In genomic region chr9:121374076-121374863, GRCm38 (mm10) we compare ENCODE assay signal across 8 mouse cellular contexts.
DNase-seq lines count a peak whose midpoint lies in the region; ATAC-seq and TF ChIP-seq lines count a peak whose summit lies in the region.

No protein-coding gene starts in this region.

- H3K4me2 ChIP-seq in heart, embryonic 12.5 days: no peak overlapping the region
- H3K4me2 ChIP-seq in midbrain, embryonic 12.5 days (replicated peaks): no peak overlapping the region
- no peak overlapping the region for H3K4me2 ChIP-seq in stomach, embryonic 16.5 days (ENCODE audit: low read depth, low read length)

- H3K27ac ChIP-seq in ES-E14 (ENCODE audit: insufficient read depth, low read depth, low read length, poor library complexity, severe bottlenecking): no peak overlapping the region
- no peak overlapping the region for H3K27ac ChIP-seq in heart, embryonic 12.5 days (ENCODE audit: poor library complexity, severe bottlenecking)
- peak overlapping the region; percentile 94 for H3K27ac ChIP-seq in midbrain, embryonic 12.5 days (replicated peaks)
- peak overlapping the region; percentile 57 for H3K27ac ChIP-seq in stomach, embryonic 16.5 days (ENCODE audit: low read length)

- H3K9ac ChIP-seq in ES-E14 (ENCODE audit: insufficient read depth, low read depth, low read length, poor library complexity, severe bottlenecking): no peak overlapping the region
- peak overlapping the region; percentile 3; the same call in 1 of the 2 replicates for H3K9ac ChIP-seq in heart, embryonic 12.5 days
- no peak overlapping the region for H3K9ac ChIP-seq in midbrain, embryonic 12.5 days (replicated peaks)
- H3K9ac ChIP-seq in stomach, embryonic 16.5 days (ENCODE audit: low read length): peak overlapping the region; percentile 30; the same call in 1 of the 2 replicates

- H3K4me3 ChIP-seq in ES-E14 (ENCODE audit: insufficient read depth in 1 of 2, low read depth in 1 of 2, low read length in 2 of 2, poor library complexity in 1 of 2, severe bottlenecking in 1 of 2): no peak overlapping the region
- no peak overlapping the region for H3K4me3 ChIP-seq in heart, embryonic 12.5 days
- no peak overlapping the region for H3K4me3 ChIP-seq in midbrain, embryonic 12.5 days
- no peak overlapping the region for H3K4me3 ChIP-seq in stomach, embryonic 16.5 days (replicated peaks; ENCODE audit: low read length)

- ATAC-seq in common myeloid progenitor, adult 5-6 weeks (replicated peaks; ENCODE audit: low read depth, poor library complexity, severe bottlenecking): peak; percentile 75
- no peak for ATAC-seq in heart, embryonic 12.5 days (ENCODE audit: insufficient number of reproducible peaks, low FRiP score)
- peak; percentile 7; the same call in 1 of the 2 replicates for ATAC-seq in midbrain, embryonic 12.5 days (ENCODE audit: low FRiP score, low read depth)
- 0 out of 2 replicates have a peak, but pooled peaks have one; percentile 20 for ATAC-seq in stomach, embryonic 16.5 days (ENCODE audit: insufficient read depth, low FRiP score)

- no peaks in the 10 kb centered on the region for H3K9me3 ChIP-seq in ES-E14 (ENCODE audit: control insufficient read depth, insufficient read depth, low read depth, low read length)
- no peaks in the 10 kb centered on the region for H3K9me3 ChIP-seq in heart, embryonic 12.5 days (replicated peaks)
- no peaks in the 10 kb centered on the region for H3K9me3 ChIP-seq in midbrain, embryonic 12.5 days
- H3K9me3 ChIP-seq in stomach, embryonic 16.5 days (replicated peaks; ENCODE audit: control insufficient read depth, low read length): no peaks in the 10 kb centered on the region

- no peaks in the 10 kb centered on the region for H3K27me3 ChIP-seq in heart, embryonic 12.5 days (replicated peaks)
- no peaks in the 10 kb centered on the region for H3K27me3 ChIP-seq in midbrain, embryonic 12.5 days
- H3K27me3 ChIP-seq in stomach, embryonic 16.5 days (ENCODE audit: control insufficient read depth, insufficient read depth, low read length): no peaks in the 10 kb centered on the region

- H3K4me1 ChIP-seq in ES-E14 (ENCODE audit: control insufficient read depth in 2 of 2, insufficient read depth in 2 of 2, low read length in 2 of 2, poor library complexity in 1 of 2): peaks cover 3 to 9% of the 10 kb centered on the region in 2 experiments; a peak in 3 of 4 replicates
- H3K4me1 ChIP-seq in heart, embryonic 12.5 days (replicated peaks): peaks cover 44% of the 10 kb centered on the region
- H3K4me1 ChIP-seq in midbrain, embryonic 12.5 days: peaks cover 48% of the 10 kb centered on the region
- H3K4me1 ChIP-seq in stomach, embryonic 16.5 days (ENCODE audit: control insufficient read depth, insufficient read depth, low read length): peaks cover 45% of the 10 kb centered on the region

- WGBS in heart, embryonic 12.5 days: 33% methylated on average over 9 of the region's 9 CpGs
- WGBS in midbrain, embryonic 12.5 days: 31% methylated on average over 9 of the region's 9 CpGs
- 30% methylated on average over 9 of the region's 9 CpGs for WGBS in stomach, embryonic 16.5 days

- in situ Hi-C loops in ES-E14 (cut with MboI; ENCODE audit: low sequenced_read_pairs in 2 of 2, unreplicated experiment in 2 of 2): loop anchor here in 1 of 2 experiments (10.0 kb wide), 1 partner anchor 119 kb away; no protein-coding TSS in a partner anchor

- H3K36me3 ChIP-seq in ES-E14 (ENCODE audit: control insufficient read depth, insufficient read depth, low read length, poor library complexity, severe bottlenecking): peaks cover 7% of the 10 kb centered on the region; the same call in 1 of the 2 replicates
- H3K36me3 ChIP-seq in heart, embryonic 12.5 days: peaks cover 7% of the 10 kb centered on the region; the same call in 1 of the 2 replicates
- no peaks in the 10 kb centered on the region for H3K36me3 ChIP-seq in midbrain, embryonic 12.5 days
- no peaks in the 10 kb centered on the region for H3K36me3 ChIP-seq in stomach, embryonic 16.5 days (ENCODE audit: control insufficient read depth, insufficient read depth, low read length)

- peak; percentile 66 to 76 for DNase-seq in cerebellum, adult 18-20 months
- DNase-seq in cerebellum, adult 11 months: no peak
- DNase-seq in ES-E14 (ENCODE audit: low read depth, low spot score): no peak
- DNase-seq in kidney, postnatal 36 days: peak; percentile 62 to 73

TF ChIP-seq in ES-E14, 5 proteins besides CTCF, POLR2A, EP300 and RAD21:
- peak; percentile 65; the same call in 1 of the 2 replicates for TF ChIP-seq ZNF384 (IDR thresholded peaks at IDR 0.05; ENCODE audit: low read depth, low read length)
- peak; percentile 97 for TF ChIP-seq ZC3H11A (IDR thresholded peaks at IDR 0.05; ENCODE audit: borderline replicate concordance, low read depth, low read length)
- TF ChIP-seq MAFK (IDR thresholded peaks at IDR 0.05; ENCODE audit: insufficient read depth, low read depth, low read length): no peak
- TF ChIP-seq CHD2 (IDR thresholded peaks at IDR 0.05; ENCODE audit: low read depth, low read length): no peak
- no peak for TF ChIP-seq HCFC1 (IDR thresholded peaks at IDR 0.05; ENCODE audit: borderline replicate concordance, insufficient read depth, low read length)

Comparison
In these comparisons a context has a peak if more than half of its experiments do, and no peak if none do; other contexts are left out.
1. DNase-seq: peak in cerebellum, adult 18-20 months (2 of 2) and kidney, postnatal 36 days (2 of 2); none in cerebellum, adult 11 months (single experiment) and ES-E14 (single experiment).
2. H3K27ac ChIP-seq: peak in midbrain, embryonic 12.5 days (single experiment) and stomach, embryonic 16.5 days (single experiment); none in ES-E14 (single experiment) and heart, embryonic 12.5 days (single experiment).
3. H3K9ac ChIP-seq: peak in heart, embryonic 12.5 days (single experiment) and stomach, embryonic 16.5 days (single experiment); none in ES-E14 (single experiment) and midbrain, embryonic 12.5 days (single experiment).